Mouse (Mus musculus) lung, adult 2 months (tissue): ENCODE data around the gene Tmem151a.

Experiments used
- CTCF ChIP-seq: fragments of 200-500 bp; IDR thresholded peaks from 2 replicates; pipeline ENCODE4 v1.5.1; 2011; ENCODE audit warnings: mild to moderate bottlenecking, low read length, control low read depth; ENCODE audit not compliant: insufficient read depth
- POLR2A ChIP-seq: fragments of 200-500 bp; IDR thresholded peaks from 2 replicates; pipeline ENCODE4 v1.6.1; 2011; ENCODE audit warnings: low read depth, mild to moderate bottlenecking, control low read depth, low read length, borderline replicate concordance; ENCODE audit errors: extremely low read depth

GRCm38 (mm10) chr19:5082005-5082404, 3.3 kb downstream of the Tmem151a start:
- no peak for TF ChIP-seq POLR2A
- no peak for TF ChIP-seq CTCF
